Mouse (Mus musculus) urinary bladder, adult 2 months (tissue): ENCODE measurements around the gene Prdx1. TPM values are rescaled to one million over a fixed set of nuclear protein-coding genes. Genes with fewer than 3 reads are reported as not detected.

ENCODE experiments used
- DNase-seq: peaks from one replicate; pipeline ENCODE4 v3.0.0; 2022; ENCODE audit warnings: low spot score
- polyA plus RNA-seq: library from polyadenylated mRNA; depleted of rRNA; stranded (reverse); fragments of >200 nt; gene quantifications from 2 replicates; pipeline ENCODE4 v1.2.3, GENCODE M21; 2012; rRNA removed

Prdx1 gene
- polyA plus RNA-seq, 1 experiment = 471 TPM

GRCm38 (mm10) chr4:116729532-116729931, 44.2 kb downstream of the Prdx1 start:
- no peak for DNase-seq

- no peak for DNase-seq
These were observed 45.7 kb downstream of the Prdx1 start for GRCm38 (mm10) chr4:116731077-116731476.

GRCm38 (mm10) chr4:116732355-116732754, 47.0 kb downstream of the Prdx1 start:
- no peak for DNase-seq

- DNase-seq = no peak
These were observed 49.7 kb downstream of the Prdx1 start for GRCm38 (mm10) chr4:116734996-116735395.

- no peak for DNase-seq
These were observed 53.8 kb downstream of the Prdx1 start for GRCm38 (mm10) chr4:116738972-116739751.

- no peak for DNase-seq
These were observed 64.4 kb downstream of the Prdx1 start for GRCm38 (mm10) chr4:116749750-116750149.

Other genes starting within 250 kb of the Prdx1 start
- 23.6 and 29.6 TPM in 2 replicates for gene Mast2, start 221.4 kb upstream of the Prdx1 start, polyA plus RNA-seq
- gene Ipp, start 178.0 kb upstream of the Prdx1 start, polyA plus RNA-seq = 6.9 and 7.1 TPM in 2 replicates
- gene Tmem69, start 129.6 kb upstream of the Prdx1 start, polyA plus RNA-seq = 9.0 and 10.6 TPM in 2 replicates
- 54.1 and 56.4 TPM in 2 replicates for gene Gpbp1l1, start 127.9 kb upstream of the Prdx1 start, polyA plus RNA-seq
- gene Ccdc17, start 88.9 kb upstream of the Prdx1 start, polyA plus RNA-seq = 17.2 and 22.3 TPM in 2 replicates
- gene Nasp, start 57.6 kb upstream of the Prdx1 start, polyA plus RNA-seq = 10.2 and 11.7 TPM in 2 replicates
- gene Akr1a1, start 33.9 kb upstream of the Prdx1 start, polyA plus RNA-seq = 520 and 554 TPM in 2 replicates
- gene Mmachc, start 22.9 kb downstream of the Prdx1 start, polyA plus RNA-seq = 16.8 and 18.0 TPM in 2 replicates
- gene Ccdc163, start 23.0 kb downstream of the Prdx1 start, polyA plus RNA-seq = 41.4 and 63.0 TPM in 2 replicates
- 7.2 and 7.7 TPM in 2 replicates for gene Tesk2, start 35.4 kb downstream of the Prdx1 start, polyA plus RNA-seq
- gene Toe1, start 122.1 kb downstream of the Prdx1 start, polyA plus RNA-seq = 25.8 and 31.2 TPM in 2 replicates
- gene Mutyh, start 122.2 kb downstream of the Prdx1 start, polyA plus RNA-seq = 5.0 and 6.6 TPM in 2 replicates
- 0.24 and 0.26 TPM in 2 replicates for gene Hpdl, start 136.2 kb downstream of the Prdx1 start, polyA plus RNA-seq
- gene Zswim5, start 191.8 kb downstream of the Prdx1 start, polyA plus RNA-seq = 1.2 and 1.3 TPM in 2 replicates